Mouse (Mus musculus) embryonic facial prominence, embryonic 15.5 days (tissue): ENCODE measurements around the gene Gm21680. TPM values are rescaled to one million over a fixed set of nuclear protein-coding genes. Genes with fewer than 3 reads are reported as not detected.

Experiments
- polyA plus RNA-seq: library from polyadenylated mRNA; unstranded; fragments of >200 nt; fragmentation: Nextera tagmentation; extraction: Ambion mirVana; gene quantifications from 2 replicates; pipeline ENCODE4 v1.2.1, GENCODE M21; 2015

Gm21680 gene
- polyA plus RNA-seq, 1 experiment from 2014 or later: 0.17 TPM

Other genes starting within 250 kb of the Gm21680 start
- 5.2 and 7.0 TPM in 2 replicates for gene Actr3b, start 212.7 kb downstream of the Gm21680 start, polyA plus RNA-seq
- 0.16 and 0.23 TPM in 2 replicates for gene Gm21663, start 30.3 kb downstream of the Gm21680 start, polyA plus RNA-seq
- 0.09 and 0.20 TPM in 2 replicates for gene Gm21671, start 18.2 kb downstream of the Gm21680 start, polyA plus RNA-seq
- gene Gm21698, start 16.0 kb upstream of the Gm21680 start, polyA plus RNA-seq: 0.25 and 0.29 TPM in 2 replicates
- 0.21 and 0.26 TPM in 2 replicates for gene Gm1979, start 32.1 kb upstream of the Gm21680 start, polyA plus RNA-seq
- gene Gm5862, start 50.3 kb upstream of the Gm21680 start, polyA plus RNA-seq: 0.08 and 0.09 TPM in 2 replicates
- 0.08 and 0.09 TPM in 2 replicates for gene Speer4a, start 66.9 kb upstream of the Gm21680 start, polyA plus RNA-seq
- gene Gm7347, start 85.9 kb upstream of the Gm21680 start, polyA plus RNA-seq: 0.08 and 0.09 TPM in 2 replicates
- 0.13 TPM in 1 of 2 replicates, not detected in the other for gene Gm10471, start 116.6 kb upstream of the Gm21680 start, polyA plus RNA-seq
- not detected in 2 replicates for gene 5031410I06Rik, start 132.7 kb upstream of the Gm21680 start, polyA plus RNA-seq
- gene Gm10220, start 148.8 kb upstream of the Gm21680 start, polyA plus RNA-seq: 0.11 and 0.16 TPM in 2 replicates